Mouse (Mus musculus) mouse embryonic stem cell (cell line): ENCODE data around the gene H2al1b.
"Not testable (repeated sequence)": the region's sequence is repeated elsewhere in the genome, so short reads cannot be mapped to it uniquely, and the experiment has no call there.

Source experiments
- in situ Hi-C, 2 experiments: fragments of 300-500 bp; cut with MboI; formaldehyde crosslinking; loops; 1 replicate in 1 of 2; 3 replicates in 1 of 2; pipeline ENCODE4 v1.14.3; 2019 to 2020; ENCODE audit warnings: low sequenced_read_pairs in 2 of 2, low pct_unique_long_range_greater_than_20kb in 1 of 2, mixed read lengths in 1 of 2; ENCODE audit not compliant: unreplicated experiment in 1 of 2

H2al1b gene

DNA sequence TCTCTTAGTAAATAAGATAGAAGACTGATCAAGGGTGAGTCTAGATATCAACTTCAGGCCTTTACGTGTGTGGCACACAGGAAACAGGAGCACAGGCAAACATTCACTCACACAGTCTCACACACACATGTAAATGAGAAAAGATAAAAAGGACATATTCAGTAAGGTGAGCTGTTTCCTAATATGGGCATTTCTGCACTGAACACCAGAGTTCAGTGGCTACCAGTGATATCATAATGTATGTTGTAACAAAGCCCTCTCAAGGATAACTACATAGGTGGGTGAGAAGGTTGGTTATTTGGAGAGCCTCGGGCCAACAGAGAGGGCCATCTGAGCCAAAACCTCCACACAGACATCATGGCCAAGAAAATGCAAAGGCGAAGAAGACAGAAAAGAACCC is at the start of gene H2al1b:
Gene H2al1b (plus strand): TSS at position 301 of the 400 bp plus-strand sequence.
- in situ Hi-C loops: not testable (repeated sequence)

DNA sequence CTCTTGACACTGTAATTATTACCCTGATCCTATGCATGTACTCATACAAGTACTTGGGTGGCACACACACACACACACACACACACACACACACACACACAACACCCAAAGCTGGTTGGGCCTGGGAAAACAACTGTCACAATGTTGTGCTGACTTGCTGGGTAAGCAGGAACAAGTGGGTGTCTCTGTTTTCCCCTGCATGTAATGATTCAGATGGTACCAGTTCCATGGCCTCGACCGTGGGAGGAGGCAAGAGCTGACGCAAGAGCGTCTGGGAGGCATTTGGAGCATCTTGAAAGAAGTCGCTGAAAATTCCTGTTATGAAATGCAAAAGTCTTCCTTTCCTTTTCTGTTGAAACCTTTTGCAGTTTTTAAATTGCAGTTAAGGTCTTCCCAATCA is 48.2 kb upstream of the H2al1b start:
- in situ Hi-C loops: loop anchor here in 1 of 2 experiments (25.0 kb wide), 1 partner anchor 108 kb away; no protein-coding TSS in a partner anchor

DNA sequence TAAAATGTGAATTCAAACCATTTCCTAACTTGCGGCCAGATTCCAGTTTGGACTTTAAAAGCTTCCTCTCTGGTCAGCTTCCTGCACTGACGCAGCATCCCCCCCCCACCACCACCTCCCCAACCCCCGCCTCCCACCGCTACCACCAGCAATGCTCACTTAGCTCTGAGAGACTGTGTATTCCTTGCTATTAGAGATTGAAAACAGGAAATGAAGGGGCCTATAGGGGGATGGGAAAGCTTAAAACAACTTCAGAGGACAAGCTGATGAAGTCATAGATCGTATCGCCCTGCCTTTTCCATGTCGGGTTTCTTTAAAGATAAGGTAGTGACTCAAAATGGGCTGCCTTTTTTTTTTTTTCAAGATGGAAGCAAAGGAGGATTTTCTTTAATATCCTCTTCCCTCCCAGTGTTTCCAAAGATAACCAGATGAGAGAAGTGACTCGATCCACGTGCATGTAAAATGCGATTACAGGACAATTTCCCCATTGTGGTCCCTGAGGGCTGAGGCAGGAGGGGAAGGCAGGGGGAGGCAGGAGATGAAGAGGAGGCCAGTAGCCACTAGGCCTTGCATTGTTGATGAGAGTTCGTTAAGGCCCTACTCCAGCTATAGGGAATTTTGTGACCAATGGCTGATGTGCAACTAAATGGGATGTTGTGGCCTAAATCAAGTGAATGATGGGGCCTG is 47.6 kb upstream of the H2al1b start:
- in situ Hi-C loops: loop anchor here in 1 of 2 experiments (25.0 kb wide), 1 partner anchor 108 kb away; no protein-coding TSS in a partner anchor

GRCm38 (mm10) chrX:11255564-11256360 is 46.5 kb upstream of the H2al1b start:
- in situ Hi-C loops: loop anchor here in 1 of 2 experiments (25.0 kb wide), 1 partner anchor 107 kb away; no protein-coding TSS in a partner anchor

DNA sequence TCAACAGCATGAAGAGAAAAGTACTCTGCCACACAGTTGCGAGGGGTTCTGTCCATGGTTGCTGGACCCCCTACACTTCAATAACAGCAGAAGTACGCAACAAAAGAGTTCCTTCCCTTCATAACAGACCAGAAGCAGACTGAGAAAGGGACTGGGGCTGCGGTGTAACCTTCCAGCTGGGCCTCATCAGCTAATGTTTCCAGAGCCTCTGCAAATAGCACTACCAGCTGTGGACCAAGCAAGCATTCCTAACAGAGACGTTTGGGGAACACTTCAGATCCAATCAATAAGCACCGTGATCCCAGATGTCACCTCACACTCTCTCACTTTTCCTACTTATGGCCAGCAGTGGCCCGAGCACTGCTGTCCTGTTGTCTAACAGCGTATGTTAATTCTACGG is 37.3 kb upstream of the H2al1b start:
- in situ Hi-C loops: loop anchor here in 1 of 2 experiments (25.0 kb wide), 1 partner anchor 97 kb away; no protein-coding TSS in a partner anchor

- in situ Hi-C loops: loop anchor here in 1 of 2 experiments (25.0 kb wide), 1 partner anchor 95 kb away; no protein-coding TSS in a partner anchor
Observed at GRCm38 (mm10) chrX:11267791-11268190, 34.4 kb upstream of the H2al1b start.

- in situ Hi-C loops: loop anchor here in 1 of 2 experiments (25.0 kb wide), 1 partner anchor 93 kb away; no protein-coding TSS in a partner anchor
Observed at GRCm38 (mm10) chrX:11269074-11269473, 33.2 kb upstream of the H2al1b start.

- in situ Hi-C loops: loop anchor here in 1 of 2 experiments (25.0 kb wide), 1 partner anchor 89 kb away; no protein-coding TSS in a partner anchor
Observed at GRCm38 (mm10) chrX:11273190-11273589, 29.0 kb upstream of the H2al1b start.

DNA sequence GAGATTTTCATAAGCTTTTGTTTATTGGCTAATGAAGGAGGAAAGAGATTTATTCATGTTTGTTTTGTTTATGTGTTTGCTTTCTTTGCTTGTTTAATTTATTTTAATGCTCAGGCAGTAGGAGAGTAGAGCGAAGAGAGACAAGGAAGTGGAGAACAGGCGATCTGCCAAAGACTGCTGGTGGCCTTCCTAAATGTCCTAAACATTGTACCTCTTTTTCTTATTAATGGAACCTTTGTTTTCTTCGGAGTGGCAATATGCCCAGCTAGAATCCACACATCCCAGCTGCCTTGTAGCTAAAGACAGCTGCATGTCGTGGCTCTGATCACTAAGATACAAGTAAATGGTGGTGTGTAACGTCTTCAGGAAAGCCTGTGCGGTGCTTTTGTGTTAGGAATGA is 25.1 kb upstream of the H2al1b start:
- in situ Hi-C loops: no loop called here

- in situ Hi-C loops: no loop called here
Observed at GRCm38 (mm10) chrX:11280741-11281140, 21.5 kb upstream of the H2al1b start.

- in situ Hi-C loops: no loop called here
Observed at GRCm38 (mm10) chrX:11288306-11288882, 13.8 kb upstream of the H2al1b start.

GRCm38 (mm10) chrX:11289244-11289643 is 13.0 kb upstream of the H2al1b start:
- in situ Hi-C loops: no loop called here

DNA sequence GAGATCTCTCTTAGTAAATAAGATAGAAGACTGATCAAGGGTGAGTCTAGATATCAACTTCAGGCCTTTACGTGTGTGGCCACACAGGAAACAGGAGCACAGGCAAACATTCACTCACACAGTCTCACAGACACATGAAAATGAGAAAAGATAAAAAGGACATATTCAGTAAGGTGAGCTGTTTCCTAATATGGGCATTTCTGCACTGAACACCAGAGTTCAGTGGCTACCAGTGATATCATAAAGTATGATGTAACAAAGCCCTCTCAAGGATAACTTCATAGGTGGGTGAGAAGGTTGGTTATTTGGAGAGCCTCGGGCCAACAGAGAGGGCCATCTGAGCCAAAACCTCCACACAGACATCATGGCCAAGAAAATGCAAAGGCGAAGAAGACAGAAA is 3.3 kb upstream of the H2al1b start, which contains the start of gene H2al1a:
Gene H2al1a (plus strand): TSS at position 301 of the 400 bp plus-strand sequence.
- in situ Hi-C loops: not testable (repeated sequence)

DNA sequence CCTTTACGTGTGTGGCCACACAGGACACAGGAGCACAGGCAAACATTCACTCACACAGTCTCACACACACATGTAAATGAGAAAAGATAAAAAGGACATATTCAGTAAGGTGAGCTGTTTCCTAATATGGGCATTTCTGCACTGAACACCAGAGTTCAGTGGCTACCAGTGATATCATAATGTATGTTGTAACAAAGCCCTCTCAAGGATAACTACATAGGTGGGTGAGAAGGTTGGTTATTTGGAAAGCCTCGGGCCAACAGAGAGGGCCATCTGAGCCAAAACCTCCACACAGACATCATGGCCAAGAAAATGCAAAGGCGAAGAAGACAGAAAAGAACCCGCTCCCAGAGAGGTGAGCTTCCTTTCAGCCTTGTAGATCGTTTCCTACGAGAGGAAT is 3.1 kb downstream of the H2al1b start, which contains the start of gene H2al1c:
Gene H2al1c (plus strand): TSS at position 301 of the 400 bp plus-strand sequence.
- in situ Hi-C loops: not testable (repeated sequence)

DNA sequence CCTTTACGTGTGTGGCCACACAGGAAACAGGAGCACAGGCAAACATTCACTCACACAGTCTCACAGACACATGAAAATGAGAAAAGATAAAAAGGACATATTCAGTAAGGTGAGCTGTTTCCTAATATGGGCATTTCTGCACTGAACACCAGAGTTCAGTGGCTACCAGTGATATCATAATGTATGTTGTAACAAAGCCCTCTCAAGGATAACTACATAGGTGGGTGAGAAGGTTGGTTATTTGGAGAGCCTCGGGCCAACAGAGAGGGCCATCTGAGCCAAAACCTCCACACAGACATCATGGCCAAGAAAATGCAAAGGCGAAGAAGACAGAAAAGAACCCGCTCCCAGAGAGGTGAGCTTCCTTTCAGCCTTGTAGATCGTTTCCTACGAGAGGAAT is 6.3 kb downstream of the H2al1b start, which contains the start of gene H2al1d:
Gene H2al1d (plus strand): TSS at position 301 of the 400 bp plus-strand sequence.
- in situ Hi-C loops: not testable (repeated sequence)

DNA sequence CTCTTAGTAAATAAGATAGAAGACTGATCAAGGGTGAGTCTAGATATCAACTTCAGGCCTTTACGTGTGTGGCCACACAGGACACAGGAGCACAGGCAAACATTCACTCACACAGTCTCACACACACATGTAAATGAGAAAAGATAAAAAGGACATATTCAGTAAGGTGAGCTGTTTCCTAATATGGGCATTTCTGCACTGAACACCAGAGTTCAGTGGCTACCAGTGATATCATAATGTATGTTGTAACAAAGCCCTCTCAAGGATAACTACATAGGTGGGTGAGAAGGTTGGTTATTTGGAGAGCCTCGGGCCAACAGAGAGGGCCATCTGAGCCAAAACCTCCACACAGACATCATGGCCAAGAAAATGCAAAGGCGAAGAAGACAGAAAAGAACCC is 9.4 kb downstream of the H2al1b start, which contains the start of gene H2al1e:
Gene H2al1e (plus strand): TSS at position 301 of the 400 bp plus-strand sequence.
- in situ Hi-C loops: not testable (repeated sequence)

GRCm38 (mm10) chrX:11314858-11315257 is 12.6 kb downstream of the H2al1b start, which contains the start of gene H2al1f:
TSS of gene H2al1f (plus strand) at chrX:11315158.
- in situ Hi-C loops: not testable (repeated sequence)

DNA sequence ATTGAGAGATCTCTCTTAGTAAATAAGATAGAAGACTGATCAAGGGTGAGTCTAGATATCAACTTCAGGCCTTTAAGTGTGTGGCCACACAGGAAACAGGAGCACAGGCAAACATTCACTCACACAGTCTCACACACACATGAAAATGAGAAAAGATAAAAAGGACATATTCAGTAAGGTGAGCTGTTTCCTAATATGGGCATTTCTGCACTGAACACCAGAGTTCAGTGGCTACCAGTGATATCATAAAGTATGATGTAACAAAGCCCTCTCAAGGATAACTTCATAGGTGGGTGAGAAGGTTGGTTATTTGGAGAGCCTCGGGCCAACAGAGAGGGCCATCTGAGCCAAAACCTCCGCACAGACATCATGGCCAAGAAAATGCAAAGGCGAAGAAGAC is 15.7 kb downstream of the H2al1b start, which contains the start of gene H2al1g:
Gene H2al1g (plus strand): TSS at position 301 of the 400 bp plus-strand sequence.
- in situ Hi-C loops: not testable (repeated sequence)
